Mouse (Mus musculus): ENCODE results near the gene Pth2. TPM values are rescaled to one million over a fixed set of nuclear protein-coding genes. Genes with fewer than 3 reads are reported as not detected.

The Pth2 gene
- not detected in 2 replicates for total RNA-seq (2015; ENCODE audit: low replicate concordance)
- not detected in 2 replicates for total RNA-seq (2017; ENCODE audit: low replicate concordance)

DNA sequence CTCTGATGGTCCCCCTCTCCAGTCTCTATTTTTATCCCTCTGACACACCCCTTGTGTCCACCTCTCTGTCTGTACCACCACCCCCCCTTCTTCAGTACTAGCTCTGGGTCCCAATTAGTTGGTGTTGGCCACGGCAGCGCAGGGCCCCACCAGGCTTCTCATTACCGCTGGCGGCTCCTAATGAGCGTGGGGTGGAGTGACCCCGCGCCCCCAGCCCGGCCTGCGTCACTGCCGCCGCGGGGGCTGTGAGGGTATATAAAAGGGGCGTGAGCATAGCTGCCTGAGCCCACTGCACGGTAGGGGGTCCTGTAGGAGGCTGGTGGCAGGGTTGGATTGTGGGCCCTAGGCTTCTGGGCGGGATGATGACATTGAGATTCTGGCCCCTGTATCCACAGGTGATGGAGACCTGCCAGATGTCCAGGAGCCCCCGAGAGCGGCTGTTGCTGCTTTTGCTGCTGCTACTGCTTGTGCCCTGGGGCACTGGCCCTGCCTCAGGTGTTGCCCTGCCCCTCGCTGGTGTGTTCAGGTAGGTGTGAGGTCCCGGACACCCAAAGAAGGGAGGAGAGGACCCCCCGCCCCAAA, at the start of gene Pth2:
Gene Pth2, plus strand, starts transcription at position 100 of the 582 bp plus-strand sequence.
- ATAC-seq (replicated peaks; ENCODE audit: low FRiP score, poor library complexity, severe bottlenecking): no peak

DNA sequence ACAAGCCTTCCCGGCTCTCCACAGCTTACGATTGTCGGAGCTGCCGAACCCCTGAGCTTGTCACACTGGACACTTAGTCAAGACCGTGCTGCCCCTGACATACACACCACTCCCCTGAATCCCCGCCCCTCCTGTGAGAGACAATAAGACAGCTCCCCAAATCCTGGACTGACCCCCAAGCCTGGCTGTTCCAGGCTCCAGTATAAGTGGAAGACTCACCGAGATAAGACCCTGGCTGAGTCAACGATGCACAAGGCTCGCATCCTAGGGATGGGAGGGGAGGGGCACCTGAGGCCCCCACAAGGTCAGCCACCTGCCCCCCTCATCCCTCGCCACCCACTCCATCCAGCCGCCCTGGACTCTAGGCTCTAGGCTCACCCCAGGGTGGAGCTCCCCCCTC, 48.9 kb upstream of the Pth2 start:
- no peak for ATAC-seq (replicated peaks; ENCODE audit: low FRiP score, poor library complexity, severe bottlenecking)

DNA sequence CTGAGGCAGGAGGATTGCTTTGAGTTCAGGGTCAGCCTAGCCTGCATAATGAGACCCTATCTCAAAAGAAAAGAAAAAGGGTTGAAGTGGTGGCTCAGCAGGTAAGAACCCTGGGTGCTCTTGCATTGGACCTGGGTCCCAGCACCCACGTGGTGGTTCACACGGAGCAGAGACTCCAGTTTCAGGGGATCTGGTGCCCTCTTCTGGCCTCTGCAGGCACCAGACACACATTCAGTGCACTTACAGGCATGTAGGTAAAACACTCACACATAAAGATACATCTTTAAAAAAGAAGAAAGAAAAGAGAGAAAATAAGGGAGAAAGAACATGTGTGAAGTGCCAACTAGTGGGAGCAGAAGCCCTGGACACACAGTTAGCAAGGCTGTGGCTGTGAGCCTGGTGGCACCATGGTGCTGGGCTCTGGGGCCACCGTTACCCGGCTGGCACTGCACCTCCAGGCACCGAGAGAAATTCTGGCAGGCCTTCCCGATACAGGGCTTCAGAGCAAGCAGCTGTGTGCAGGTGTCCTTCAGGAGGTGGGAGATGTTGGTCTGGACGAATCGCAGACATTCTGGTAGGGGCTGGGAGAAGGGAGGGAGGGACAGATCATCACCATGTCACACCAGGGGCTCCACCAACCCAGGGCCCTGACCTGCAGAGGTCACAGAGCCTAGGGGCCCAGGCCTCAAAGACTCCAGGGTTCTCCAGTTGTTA, 47.2 kb upstream of the Pth2 start:
- no peak for ATAC-seq (replicated peaks; ENCODE audit: low FRiP score, poor library complexity, severe bottlenecking)

DNA sequence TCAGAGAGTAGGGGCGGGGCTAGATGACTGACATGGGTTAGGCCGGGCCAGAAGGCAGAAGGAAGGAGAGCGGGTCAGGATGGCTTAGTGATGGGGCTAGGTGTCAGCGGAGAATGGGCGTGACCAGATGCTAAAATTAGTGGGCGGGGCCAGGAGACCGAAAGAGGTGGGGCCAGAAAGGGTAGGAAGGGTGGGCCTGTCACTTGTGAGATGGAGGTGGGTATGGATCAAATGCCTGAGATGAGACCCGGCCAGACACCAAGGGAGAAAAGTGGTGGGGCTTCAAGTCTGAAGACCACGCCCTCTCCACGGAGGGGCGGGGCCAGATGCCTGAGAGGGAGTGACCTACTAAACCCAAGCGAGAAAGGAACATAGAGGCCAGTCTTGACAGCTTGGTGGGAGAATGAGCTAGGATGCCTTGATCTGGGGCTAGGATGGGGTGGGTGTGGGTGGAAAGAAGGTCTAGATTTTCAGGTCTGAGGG, 46.2 kb upstream of the Pth2 start:
- peak; percentile 44; the same call in 1 of the 2 replicates for ATAC-seq (replicated peaks; ENCODE audit: low FRiP score, poor library complexity, severe bottlenecking)

DNA sequence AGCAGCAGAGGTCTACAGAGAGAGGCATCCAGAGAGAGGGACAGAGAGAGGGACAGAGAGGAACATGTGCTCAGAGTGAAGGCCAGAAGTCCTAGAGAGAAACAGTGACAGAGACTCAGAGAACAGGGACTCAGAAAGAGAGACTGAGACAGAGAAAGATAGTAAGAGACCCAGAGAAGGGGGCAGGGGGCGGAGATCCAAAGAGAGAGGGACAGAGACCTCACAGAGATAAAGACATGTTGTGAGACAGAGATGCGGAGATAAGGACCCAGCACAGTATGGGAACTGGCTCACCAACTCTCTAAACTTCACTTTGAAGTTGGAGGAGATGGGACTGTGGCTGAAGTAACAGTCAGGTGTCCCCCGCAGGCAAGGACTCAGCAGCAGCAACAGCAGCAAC, 45.4 kb upstream of the Pth2 start:
- ATAC-seq (replicated peaks; ENCODE audit: low FRiP score, poor library complexity, severe bottlenecking): 0 out of 2 replicates have a peak, but pooled peaks have one; percentile 8

DNA sequence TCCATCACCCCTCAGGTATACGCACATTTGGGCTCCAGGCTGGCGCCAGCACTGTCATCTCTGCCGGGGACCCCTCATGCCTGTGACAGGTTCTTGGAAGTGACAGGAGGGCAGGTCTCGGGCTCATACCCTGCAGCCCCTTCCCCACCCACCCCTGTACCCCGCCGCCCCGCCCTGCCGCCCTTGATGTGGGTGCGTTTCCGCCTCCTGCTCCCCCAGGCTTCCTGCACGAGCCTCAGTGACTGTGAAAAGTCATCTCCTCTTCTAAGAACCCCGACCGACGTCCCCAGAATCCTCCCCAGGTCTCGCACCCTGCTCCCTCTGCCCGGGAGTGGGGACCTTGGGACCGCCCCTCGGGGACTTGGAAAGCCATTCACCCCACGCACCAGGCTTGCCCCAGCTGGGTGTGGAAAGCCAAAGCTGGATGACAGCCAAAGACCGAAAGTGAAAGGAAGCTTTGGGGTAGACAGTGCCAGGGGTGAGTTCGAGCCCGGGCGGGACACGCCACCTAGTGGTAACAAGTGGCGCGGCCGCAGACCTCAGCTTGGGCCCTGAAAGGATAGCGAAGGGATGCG, 44.7 kb upstream of the Pth2 start, which contains the start of the genes Gm45713 and Flt3l:
Gene Gm45713, minus strand, starts transcription at position 239 of the 575 bp plus-strand sequence.
Gene Flt3l, minus strand, starts transcription at position 440 of the 575 bp plus-strand sequence.
- peak; percentile 84 for ATAC-seq (replicated peaks; ENCODE audit: low FRiP score, poor library complexity, severe bottlenecking)

DNA sequence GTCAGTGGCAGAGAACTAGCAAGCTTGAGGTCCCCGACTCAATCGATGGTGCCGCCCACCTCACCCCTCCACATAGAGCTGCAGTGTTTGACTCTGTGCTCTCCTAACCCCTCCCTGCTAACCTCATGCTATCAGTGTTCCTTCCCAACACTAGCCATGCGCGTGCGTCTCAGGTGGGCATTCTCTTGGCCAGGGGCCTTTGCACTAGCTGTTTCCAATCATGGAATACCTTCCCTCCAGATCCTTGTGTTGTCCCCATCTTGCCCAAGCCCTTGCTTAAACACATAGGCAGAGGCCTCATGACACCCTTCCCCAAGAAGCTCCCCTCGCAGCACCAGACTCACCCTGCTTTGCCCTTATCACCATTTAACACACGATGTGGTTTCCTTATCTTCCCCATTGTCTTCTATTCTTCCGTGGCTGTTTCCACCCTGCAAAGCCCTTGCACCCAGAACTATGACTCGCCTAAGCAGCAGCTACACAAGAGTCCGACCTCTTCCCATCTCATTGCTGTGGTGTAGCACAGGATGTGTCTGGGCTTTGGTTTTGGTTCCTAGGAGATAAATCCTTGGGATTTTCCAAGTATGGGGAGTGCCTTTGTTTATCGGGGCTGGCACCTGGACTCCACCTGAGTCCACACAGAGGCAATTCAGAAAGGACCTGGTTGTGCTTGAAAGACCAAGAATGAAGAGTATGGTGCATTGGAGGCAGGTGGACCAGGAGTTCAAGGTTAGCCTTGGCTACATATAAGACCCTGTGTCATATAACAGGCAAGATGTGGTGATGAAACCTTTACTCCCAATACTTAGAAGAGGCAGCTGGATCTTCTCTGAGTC, 43.4 kb upstream of the Pth2 start:
- ATAC-seq (replicated peaks; ENCODE audit: low FRiP score, poor library complexity, severe bottlenecking): no peak

DNA sequence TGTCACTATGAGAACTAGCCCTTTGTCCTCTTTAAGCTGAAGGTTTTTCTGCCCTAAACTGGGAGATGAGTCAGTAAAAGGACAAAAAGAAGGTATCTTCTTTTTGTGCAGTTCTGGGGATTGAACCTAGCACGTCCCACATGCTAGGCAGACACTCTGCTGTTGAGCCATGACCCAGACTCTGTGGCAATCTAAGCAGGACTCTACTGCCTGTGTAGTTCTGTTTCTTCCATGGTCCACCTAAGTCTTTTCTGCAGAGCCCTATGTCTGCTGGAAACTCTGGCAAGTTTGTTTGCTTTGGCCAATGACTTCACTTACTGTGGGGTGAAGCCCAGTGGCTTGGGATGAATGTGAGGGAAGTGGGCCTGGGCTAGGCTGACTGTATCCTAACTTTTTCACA, 42.4 kb upstream of the Pth2 start:
- no peak for ATAC-seq (replicated peaks; ENCODE audit: low FRiP score, poor library complexity, severe bottlenecking)

DNA sequence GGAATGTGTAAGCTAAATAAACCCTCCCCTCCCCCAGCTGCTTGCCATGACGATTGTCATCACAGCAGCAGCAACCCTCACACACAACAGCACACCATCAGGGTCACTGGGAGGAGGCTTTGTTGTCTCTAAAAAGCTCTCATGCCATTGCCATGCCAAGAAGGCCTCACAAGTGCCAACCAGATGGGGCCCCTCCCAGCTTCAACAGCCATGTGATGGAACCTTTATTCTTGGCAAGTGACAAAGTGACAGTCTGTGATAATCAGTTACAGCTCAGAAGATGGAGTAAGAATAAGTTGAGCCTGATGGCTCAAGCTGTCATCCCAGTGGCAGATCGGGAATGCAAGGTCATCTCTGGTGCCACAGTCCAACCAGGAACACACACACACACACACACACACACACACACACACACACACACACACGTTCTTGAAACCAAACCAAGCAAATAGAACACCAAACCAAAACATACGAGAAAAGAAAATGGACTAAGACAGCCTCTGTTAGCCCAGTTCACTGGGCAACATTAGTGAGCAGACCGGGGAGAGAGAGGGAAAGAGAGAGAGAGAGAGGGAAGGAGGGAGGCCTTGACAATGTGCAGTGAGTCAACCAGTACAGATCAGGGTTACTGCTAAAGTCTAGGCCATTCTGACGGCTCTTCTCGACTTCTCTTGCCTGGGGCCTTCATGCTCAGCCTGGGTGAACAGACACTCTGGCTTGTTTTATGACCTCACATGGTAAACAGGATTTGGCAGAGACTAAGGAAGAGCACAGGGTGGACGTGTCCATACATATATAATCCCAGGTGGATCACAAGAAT, 40.7 kb upstream of the Pth2 start:
- no peak for ATAC-seq (replicated peaks; ENCODE audit: low FRiP score, poor library complexity, severe bottlenecking)

DNA sequence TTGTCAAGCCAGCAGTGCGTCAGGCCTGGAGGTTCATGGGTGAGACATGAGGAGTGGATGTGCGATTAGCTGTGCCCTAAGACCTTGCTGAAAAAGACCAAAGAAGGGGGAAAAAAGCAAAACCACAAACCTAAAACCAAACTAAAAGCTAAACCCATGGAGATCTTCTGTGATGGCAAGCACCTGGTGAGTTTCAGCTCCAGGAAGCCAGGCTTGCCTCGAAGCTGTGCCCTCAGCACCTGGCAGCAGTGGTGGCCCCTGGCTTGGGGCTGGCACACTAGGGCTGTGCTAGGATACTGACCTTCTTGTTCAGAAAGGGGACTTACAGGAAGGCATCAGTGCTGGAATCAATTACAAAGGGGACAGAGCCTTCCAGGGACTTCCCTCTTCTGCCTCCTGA, 39.5 kb upstream of the Pth2 start:
- ATAC-seq (replicated peaks; ENCODE audit: low FRiP score, poor library complexity, severe bottlenecking): no peak

DNA sequence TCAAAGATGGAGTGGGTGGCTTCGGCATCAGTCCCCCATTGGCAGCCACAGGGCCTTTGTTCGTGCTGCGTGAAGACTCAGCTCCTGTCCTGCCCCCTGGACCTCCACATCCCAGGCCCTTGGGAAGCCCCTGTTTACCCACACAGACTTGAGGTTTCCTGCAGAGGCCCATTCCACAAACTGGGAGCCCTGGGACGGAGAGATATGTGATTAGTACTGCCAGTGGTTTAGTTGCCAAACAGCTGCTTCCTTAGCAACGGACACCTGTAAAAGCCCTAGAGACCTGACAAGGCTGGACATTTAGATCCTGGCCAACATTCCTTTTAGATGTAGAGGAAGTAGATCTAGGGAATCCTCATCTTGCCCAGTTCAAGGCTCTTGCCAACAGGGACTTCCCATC, 38.9 kb upstream of the Pth2 start:
- ATAC-seq (replicated peaks; ENCODE audit: low FRiP score, poor library complexity, severe bottlenecking): no peak

DNA sequence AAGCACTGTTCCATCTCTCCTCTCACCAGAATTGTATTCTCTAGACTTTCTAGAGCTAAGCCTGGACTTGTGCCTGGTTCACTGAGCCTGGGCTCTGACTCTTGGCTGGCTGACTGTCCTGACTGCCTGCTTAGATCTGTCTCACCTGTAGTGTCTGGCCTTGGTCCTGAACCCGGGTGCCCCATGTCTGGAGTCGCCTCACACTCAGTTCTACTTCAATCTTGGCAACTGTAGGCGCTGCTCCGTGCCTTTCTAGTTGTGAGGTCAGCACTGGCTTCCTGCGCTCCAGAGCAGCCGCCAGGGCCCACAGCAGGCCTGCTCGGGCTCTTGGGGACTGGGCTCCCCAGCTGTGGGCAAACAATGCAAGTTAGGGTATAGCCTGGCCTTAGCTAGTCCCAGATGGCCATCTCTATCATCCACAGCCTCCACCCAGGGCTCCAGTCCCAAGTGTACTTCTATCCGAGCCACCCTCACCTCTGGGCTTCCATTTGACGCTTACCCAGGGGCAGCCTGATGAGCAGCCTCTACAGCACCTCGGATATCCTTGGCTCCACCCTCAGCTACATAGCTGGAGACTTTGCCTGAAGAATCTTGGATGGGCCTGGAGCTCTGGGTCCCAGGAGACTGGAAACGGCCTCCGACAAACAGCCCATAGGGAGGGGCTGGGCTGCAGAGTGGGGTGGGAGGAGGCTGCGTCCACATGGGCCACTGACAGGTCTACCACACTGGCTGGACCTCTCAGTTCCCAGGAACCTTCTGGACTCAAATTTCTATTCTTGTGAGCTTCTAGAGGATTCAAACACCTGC, 36.2 kb upstream of the Pth2 start:
- no peak for ATAC-seq (replicated peaks; ENCODE audit: low FRiP score, poor library complexity, severe bottlenecking)

DNA sequence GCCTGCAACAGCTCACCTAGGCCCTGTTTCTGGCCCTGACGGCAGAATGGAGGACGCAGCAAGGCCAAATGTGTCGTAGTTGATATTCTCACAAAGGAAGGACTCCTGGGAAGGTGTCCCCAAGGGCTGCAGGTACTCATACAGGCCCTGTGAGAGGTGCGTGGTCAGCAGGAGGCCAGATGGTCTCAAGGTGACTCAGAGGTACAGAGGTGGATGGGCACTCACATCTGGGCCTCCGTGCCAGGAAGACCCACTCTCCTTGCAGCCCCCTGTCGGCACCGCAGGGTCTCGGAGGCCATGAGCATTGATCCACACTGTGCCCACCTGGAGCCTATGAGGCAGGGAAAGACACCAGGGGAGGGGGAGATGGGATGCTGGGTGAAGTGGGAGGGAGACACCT, 35.3 kb upstream of the Pth2 start:
- ATAC-seq (replicated peaks; ENCODE audit: low FRiP score, poor library complexity, severe bottlenecking): no peak

DNA sequence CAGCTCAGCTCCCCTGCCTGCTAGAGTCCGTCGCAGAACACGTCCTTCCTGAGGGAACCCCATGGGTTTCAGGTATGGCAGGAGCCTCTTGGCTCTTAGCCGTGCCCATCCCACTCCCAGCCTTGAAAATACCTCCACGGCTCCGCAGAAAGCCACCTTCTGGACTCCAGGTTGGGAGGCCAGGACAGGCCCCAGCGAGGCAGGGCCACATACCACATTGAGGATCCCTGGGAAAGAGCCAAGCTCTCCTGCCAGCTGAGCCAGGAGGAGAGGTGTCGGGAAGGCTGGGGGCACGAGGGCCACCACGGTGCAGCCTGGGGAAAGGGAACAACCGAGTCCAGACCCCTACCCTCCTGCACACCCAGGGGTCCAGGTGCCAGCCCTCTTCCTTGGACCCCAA, 33.5 kb upstream of the Pth2 start:
- no peak for ATAC-seq (replicated peaks; ENCODE audit: low FRiP score, poor library complexity, severe bottlenecking)

DNA sequence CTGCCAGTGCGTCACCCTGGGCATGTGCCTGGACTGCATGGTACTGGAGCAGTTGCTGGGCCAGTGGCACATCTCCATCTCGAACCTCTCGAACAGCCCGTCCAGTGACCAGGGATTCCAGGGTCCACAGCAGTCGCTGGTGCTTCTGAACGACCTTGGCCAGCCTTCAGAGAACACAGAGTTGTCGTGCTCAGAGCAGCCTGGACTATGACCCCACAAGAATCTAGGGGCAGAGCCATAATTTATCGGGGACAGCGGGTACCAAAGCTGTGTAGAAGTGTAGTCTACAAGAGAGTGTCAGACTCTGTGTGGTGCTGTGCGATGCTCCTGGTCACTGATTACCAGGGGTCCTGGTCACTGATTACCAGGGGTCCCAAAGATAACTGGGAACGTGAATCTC, 32.9 kb upstream of the Pth2 start:
- ATAC-seq (replicated peaks; ENCODE audit: low FRiP score, poor library complexity, severe bottlenecking): no peak

DNA sequence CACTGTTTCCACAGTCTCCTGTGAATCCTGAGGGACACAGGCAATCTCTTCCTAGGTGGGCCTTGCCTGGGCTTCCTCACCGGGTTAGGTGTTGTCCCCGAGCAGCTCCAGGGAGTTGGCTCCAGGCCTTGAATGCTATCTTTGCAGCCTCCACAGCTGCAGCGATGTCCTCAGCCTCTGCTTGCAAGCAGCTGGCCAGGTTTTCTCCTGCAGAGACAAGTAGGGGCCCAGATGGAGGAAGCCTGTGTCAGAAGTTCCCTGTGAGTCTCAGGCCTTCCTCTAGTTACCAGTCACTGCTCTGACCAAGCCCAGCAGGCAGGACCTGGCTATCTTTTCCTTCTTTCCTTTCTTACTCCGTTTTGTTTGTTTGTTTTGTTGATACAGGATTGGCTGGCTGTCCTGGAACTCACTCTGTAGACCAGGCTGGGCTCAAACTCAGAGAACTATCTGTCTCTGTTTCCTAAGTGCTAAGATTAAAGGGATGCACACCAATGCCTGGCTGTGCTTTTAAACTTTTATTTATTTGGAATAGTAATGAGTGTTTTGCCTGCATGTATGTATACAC, 32.2 kb upstream of the Pth2 start:
- no peak for ATAC-seq (replicated peaks; ENCODE audit: low FRiP score, poor library complexity, severe bottlenecking)

DNA sequence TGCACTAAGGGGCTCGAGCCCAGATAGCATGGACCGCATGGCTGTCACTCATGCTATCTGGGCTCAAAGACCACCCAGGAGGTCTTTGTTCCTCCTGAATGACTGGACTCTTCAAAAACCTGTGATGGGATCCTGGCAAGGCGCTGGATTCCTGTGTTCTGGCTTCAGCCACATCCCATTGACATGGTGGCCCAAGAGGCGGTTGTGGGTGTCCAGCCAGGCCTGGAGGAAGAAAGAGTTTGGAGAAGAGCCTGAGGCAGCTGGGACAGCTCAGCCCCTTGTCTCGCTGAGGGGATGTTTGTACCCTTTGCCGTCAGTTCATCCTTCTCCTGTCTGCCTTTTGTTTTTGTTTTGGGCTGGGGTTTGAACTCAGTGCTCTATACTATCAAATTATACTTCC, 31.2 kb upstream of the Pth2 start:
- ATAC-seq (replicated peaks; ENCODE audit: low FRiP score, poor library complexity, severe bottlenecking): no peak

DNA sequence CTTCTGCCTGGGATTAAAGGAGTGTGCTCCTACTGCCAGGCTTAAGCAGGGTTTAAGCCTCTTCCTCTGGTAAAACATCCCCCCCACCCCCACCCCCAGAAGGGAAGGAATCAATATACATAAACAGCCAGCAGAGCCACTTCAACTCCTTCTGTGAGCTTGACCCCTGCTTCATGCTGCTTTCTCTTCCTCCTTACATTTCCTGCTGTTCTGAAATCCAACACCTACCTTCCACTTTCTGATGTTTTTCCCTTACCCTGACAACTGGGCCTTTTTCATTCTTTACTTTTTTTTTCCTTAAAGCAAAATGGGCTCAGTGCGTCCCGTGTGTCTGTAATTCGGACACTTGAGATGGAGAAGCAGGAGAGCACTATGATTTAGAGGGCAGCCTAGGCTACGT, 30.5 kb upstream of the Pth2 start:
- ATAC-seq (replicated peaks; ENCODE audit: low FRiP score, poor library complexity, severe bottlenecking): no peak
